In genomic region chr8:82028896-82029295, GRCm38 (mm10) we compare ENCODE assay signal across 9 mouse cellular contexts.
DNase-seq lines count a peak whose midpoint lies in the region; ATAC-seq and TF ChIP-seq lines count a peak whose summit lies in the region.
"Had no signal": no experiment of that assay in that cellular context is flagged by ENCODE, and none has a peak within 500 bp of the region (broad histone marks: within the 10 kb centered on the region; RNA-seq: fewer than 3 reads in every experiment).

No protein-coding gene starts in this region.

- peak; percentile 63 for TF ChIP-seq CTCF in gastrocnemius, adult 2 months (IDR thresholded peaks at IDR 0.05)
- TF ChIP-seq CTCF in Patski (IDR thresholded peaks at IDR 0.05) = peak; percentile 58

- no peak for ATAC-seq in Patski
- peak; percentile 77 for ATAC-seq in frontal cortex, adult (ENCODE audit: low TSS enrichment)
- ATAC-seq in liver, embryonic 11.5 days (replicated peaks; ENCODE audit: low FRiP score) = no peak

- no peaks in the 10 kb centered on the region for H3K9me3 ChIP-seq in liver, embryonic 11.5 days (ENCODE audit: control insufficient read depth, low read length)
- H3K9me3 ChIP-seq: liver, embryonic 13.5 days had no signal

- in situ Hi-C loops in Patski (cut with MboI; ENCODE audit: low pct_unique_long_range_greater_than_20kb) = loop anchor here (10.0 to 25.0 kb wide), 3 partner anchors 564 to 1058 kb away; no protein-coding TSS in a partner anchor

- H3K4me3 ChIP-seq in gastrocnemius, adult 2 months = no peak overlapping the region
- H3K4me3 ChIP-seq in liver, embryonic 11.5 days (ENCODE audit: low read depth, low read length) = no peak overlapping the region
- H3K4me3 ChIP-seq: liver, embryonic 13.5 days had no signal

- H3K4me1 ChIP-seq in liver, embryonic 11.5 days (replicated peaks; ENCODE audit: control insufficient read depth, insufficient read depth, low read length) = no peaks in the 10 kb centered on the region
- H3K4me1 ChIP-seq: liver, embryonic 13.5 days had no signal

- no peaks in the 10 kb centered on the region for H3K27me3 ChIP-seq in Patski
- H3K27me3 ChIP-seq in splenic B cell, adult 2 months (ENCODE audit: control insufficient read depth, insufficient read depth, low read length, poor library complexity, severe bottlenecking) = no peaks in the 10 kb centered on the region
- no peaks in the 10 kb centered on the region for H3K27me3 ChIP-seq in liver, embryonic 11.5 days (replicated peaks; ENCODE audit: control insufficient read depth, insufficient read depth, low read length)
- H3K27me3 ChIP-seq: liver, embryonic 13.5 days had no signal

- no peak overlapping the region for H3K27ac ChIP-seq in gastrocnemius, adult 2 months
- H3K27ac ChIP-seq in liver, embryonic 11.5 days (ENCODE audit: low read depth, low read length) = no peak overlapping the region
- H3K27ac ChIP-seq: liver, embryonic 13.5 days had no signal

- no peak overlapping the region for H3K4me2 ChIP-seq in liver, embryonic 11.5 days
- H3K4me2 ChIP-seq: liver, embryonic 13.5 days had no signal

- CTCF ChIA-PET in Patski (lab: Charles Lee) = interaction anchor here (1.0 to 2.6 kb wide), 12 partner anchors 10 to 813 kb away, joined by 3 to 7 read pairs (median 4); no protein-coding TSS in a partner anchor

- intact Hi-C loops in gastrocnemius, adult 2 months (cut with DNase I) = loop anchor here (5.0 kb wide), 1 partner anchor 682 kb away; no protein-coding TSS in a partner anchor
- intact Hi-C loops in left cerebral cortex, postnatal 4 days (cut with DNase I) = loop anchor here (5.0 to 10.0 kb wide), 3 partner anchors 262 to 684 kb away; partner anchors contain the start of gene Inpp4b

- no peak overlapping the region for H3K9ac ChIP-seq in liver, embryonic 11.5 days (ENCODE audit: low read depth, low read length)
- H3K9ac ChIP-seq: liver, embryonic 13.5 days had no signal

- POLR2A ChIA-PET in Patski (lab: Charles Lee) = no interaction called here

- no peak for DNase-seq in gastrocnemius, adult 2 months
- no peak for DNase-seq in gastrocnemius, postnatal 25 days
- peak; percentile 3 for DNase-seq in 3134 (ENCODE audit: extremely low read depth, insufficient read length, low spot score)
- DNase-seq in Patski (ENCODE audit: low read depth, low spot score) = no peak
- peak; percentile 3 for DNase-seq in left cerebral cortex, postnatal 4 days
- DNase-seq in splenic B cell, adult 2 months (ENCODE audit: low read depth, low spot score) = peak; percentile 29
- no peak for DNase-seq in liver, embryonic 11.5 days (ENCODE audit: low spot score)
- DNase-seq: liver, embryonic 13.5 days had no signal

- no peaks in the 10 kb centered on the region for H3K36me3 ChIP-seq in splenic B cell, adult 2 months (ENCODE audit: control insufficient read depth, insufficient read depth, low read length, poor library complexity, severe bottlenecking)
- no peaks in the 10 kb centered on the region for H3K36me3 ChIP-seq in liver, embryonic 11.5 days (ENCODE audit: control insufficient read depth, insufficient read depth, low read length)
- H3K36me3 ChIP-seq: liver, embryonic 13.5 days had no signal

- WGBS in liver, embryonic 11.5 days = 34% methylated on average over 1 of the region's 1 CpGs

Comparison
In these comparisons a context has a peak if more than half of its experiments do, and no peak if none do; other contexts are left out.
1. DNase-seq: peak in 3134 (single experiment), left cerebral cortex, postnatal 4 days (single experiment) and splenic B cell, adult 2 months (single experiment); none in gastrocnemius, adult 2 months (single experiment), gastrocnemius, postnatal 25 days (single experiment), Patski (single experiment) and liver, embryonic 11.5 days (single experiment).